Mouse (Mus musculus) embryonic fibroblast, embryonic 13.5 days (primary cell): Measurements from ENCODE around the gene Dnajc22.

Experiments
- CTCF ChIP-seq: IDR thresholded peaks from 2 replicates; pipeline ENCODE4 v1.5.1; 2011; ENCODE audit warnings: mild to moderate bottlenecking, control low read depth, low read length, moderate library complexity, borderline replicate concordance; ENCODE audit not compliant: insufficient read depth
- POLR2A ChIP-seq: IDR thresholded peaks from 2 replicates; pipeline ENCODE4 v1.6.1; 2011; ENCODE audit warnings: low read depth, mild to moderate bottlenecking, control low read depth, low read length, moderate library complexity

DNA sequence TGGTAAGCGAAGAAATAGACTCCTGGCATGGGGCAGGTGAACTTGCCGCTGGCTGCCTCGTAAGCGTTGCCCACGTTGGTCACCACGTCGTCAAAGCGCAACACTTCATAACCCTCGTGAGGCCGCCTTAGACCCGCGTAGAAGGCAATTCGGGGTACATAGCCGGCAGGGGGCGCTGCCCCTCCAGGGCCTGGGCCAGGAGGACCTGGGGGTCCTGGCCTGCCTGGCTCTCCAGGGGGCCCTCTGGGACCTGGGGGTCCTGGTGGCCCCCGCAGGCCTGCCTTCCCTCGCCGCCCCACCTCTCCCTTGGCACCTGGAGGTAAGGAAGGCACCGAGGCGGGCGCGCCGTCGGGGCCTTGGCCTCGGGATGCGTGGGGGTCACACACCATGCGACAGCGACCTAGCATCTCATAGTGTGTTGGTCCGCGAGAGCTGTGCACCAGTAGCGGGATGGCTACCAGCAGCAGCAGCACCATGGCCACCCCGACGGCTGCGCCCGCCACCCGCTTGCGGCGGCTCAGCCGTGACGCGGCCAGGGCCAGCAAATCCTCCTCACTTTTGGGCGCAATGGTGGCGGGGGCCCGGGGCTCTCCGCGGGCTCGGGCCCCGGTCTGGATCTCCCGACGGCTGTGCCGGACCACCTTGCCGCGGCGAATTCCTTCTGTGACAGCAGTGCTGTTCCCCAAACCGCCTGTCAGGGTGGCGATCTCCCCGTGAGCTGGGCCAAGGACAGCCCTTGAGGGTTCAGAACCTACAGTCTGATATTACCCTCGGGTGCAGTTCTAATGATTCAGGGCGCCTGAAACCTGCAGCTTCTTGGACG is 5.5 kb upstream of the Dnajc22 start, which contains the start of gene C1ql4:
- no peak for TF ChIP-seq CTCF
- no peak for TF ChIP-seq POLR2A
